Mouse (Mus musculus): ENCODE measurements at regions not wholly inside any gene's neighbourhood (a gene's known extent, or its start where the extent isn't known, plus 50 kb on each side); places are given as distances from the start of the nearest gene placed in this dataset.
"Not testable (repeated sequence)": the region's sequence is repeated elsewhere in the genome, so short reads cannot be mapped to it uniquely, and the experiment has no call there.

- DNase-seq (ENCODE audit: low spot score) = not testable (repeated sequence)
Measured at GRCm38 (mm10) chr8:55558751-55559150, 348.0 kb downstream of the Adam29 start.

GRCm38 (mm10) chr8:55538868-55539267 is 367.9 kb downstream of the Adam29 start:
- DNase-seq (ENCODE audit: low spot score) = no peak

DNA sequence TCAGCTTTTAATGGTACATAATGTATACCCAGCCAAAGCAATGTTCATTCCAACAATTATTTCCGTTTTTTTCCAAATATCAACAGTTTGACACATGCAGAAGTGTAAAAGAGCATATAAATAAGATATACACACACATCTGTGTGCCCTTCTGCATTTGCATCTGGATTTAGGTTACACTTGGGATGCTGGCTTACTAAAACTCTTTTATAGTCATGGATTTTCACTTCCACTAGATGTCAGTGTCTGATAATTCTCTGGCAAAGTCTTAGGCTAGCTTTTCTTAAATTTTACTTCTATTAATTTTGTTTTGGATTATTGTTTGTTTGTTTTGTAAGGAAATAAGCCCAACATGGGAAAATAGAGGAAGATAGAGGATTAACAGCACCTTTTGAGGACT is 377.4 kb downstream of the Adam29 start:
- DNase-seq (ENCODE audit: low spot score) = not testable (repeated sequence)

DNA sequence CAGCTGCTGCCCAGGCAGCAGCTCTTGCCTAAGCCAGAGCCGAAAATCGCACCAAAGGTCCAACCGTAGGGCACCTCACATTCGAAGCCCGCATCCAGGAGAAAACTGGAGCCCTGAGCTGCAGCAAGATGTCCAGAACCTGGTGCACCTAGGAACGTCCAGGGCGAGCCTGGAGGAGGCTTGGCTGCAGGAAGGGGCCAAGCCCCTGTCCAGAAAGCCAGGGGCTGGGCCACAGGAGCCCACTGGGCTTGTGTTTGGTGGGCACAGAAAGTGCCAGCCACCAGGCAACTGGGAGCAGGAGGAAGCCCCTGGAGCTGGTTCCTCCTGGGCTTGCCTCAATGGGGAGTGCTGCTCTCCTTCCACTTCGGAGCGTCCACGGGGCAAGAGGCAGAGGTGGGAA is 387.6 kb downstream of the Adam29 start:
- peak; percentile 54 for DNase-seq (ENCODE audit: low spot score)

DNA sequence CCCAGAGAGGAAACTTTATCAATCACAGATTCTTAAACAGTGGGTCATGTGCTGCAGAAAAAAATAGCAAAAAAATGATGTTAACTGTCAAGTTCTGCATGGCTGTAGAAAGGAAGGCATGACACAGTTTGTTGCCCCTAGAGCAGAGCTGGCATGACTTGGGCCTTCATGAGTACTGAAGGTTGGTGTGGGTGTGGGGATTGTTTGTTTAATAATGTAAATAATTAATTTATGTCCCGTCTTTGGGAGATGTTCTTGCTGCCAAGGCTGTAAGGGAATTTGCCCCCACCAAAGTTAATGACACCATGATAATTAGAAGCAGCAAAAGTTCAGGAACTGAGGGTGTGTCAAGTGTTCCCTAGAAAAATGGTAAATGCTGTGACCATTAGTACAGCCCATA is 429.4 kb downstream of the Adam29 start:
- no peak for DNase-seq (ENCODE audit: low spot score)

- DNase-seq (ENCODE audit: low spot score) = peak; percentile 41
Measured at GRCm38 (mm10) chr8:55476923-55477322, 429.8 kb downstream of the Adam29 start.

DNA sequence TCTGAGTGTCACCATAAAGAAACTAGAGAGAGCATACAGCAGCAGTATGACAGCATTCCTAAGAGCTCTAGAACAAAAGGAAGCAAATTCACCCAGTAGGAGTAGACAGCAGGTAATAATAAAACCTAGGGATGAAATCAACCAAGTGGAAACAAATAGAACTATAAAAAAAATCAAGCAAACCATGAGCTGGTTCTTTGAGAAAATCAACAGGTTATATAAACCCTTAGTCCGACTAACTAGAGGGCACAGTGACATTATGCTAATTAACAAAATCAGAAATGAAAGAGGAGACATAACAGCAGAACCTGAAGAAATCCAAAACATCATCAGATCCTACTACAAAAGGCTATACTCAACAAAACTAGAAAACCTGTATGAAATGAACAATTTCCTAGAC is 434.4 kb downstream of the Adam29 start:
- DNase-seq (ENCODE audit: low spot score) = no peak

GRCm38 (mm10) chr8:55466771-55467170 is 440.0 kb downstream of the Adam29 start:
- not testable (repeated sequence) for DNase-seq (ENCODE audit: low spot score)

- DNase-seq (ENCODE audit: low spot score) = not testable (repeated sequence)
Measured at GRCm38 (mm10) chr8:55465951-55466350, 440.8 kb downstream of the Adam29 start.

GRCm38 (mm10) chr8:55465419-55465818 is 441.3 kb downstream of the Adam29 start:
- DNase-seq (ENCODE audit: low spot score) = no peak

DNA sequence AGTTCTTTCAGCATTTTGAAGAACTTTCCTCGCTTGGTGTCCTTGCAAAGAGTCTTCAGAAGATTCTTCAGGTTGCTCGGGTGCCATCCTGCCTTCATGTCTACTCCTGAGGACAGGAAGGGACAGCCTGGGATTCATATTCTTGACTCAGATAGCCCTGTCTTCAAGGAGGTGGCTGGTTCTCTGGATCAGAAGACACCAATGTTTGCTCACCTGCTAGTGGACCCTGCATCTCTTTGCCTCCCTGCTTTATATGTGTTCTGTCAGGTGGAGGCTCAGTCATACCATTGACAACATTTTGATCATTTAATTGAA is 441.9 kb downstream of the Adam29 start:
- DNase-seq (ENCODE audit: low spot score) = no peak

- DNase-seq (ENCODE audit: low spot score) = no peak
Measured at GRCm38 (mm10) chr8:55464036-55464854, 442.5 kb downstream of the Adam29 start.

- DNase-seq (ENCODE audit: low spot score) = not testable (repeated sequence)
Measured at GRCm38 (mm10) chr8:55460790-55461189, 446.0 kb downstream of the Adam29 start.

- no peak for DNase-seq (ENCODE audit: low spot score)
Measured at GRCm38 (mm10) chr8:55457436-55457835, 449.3 kb downstream of the Adam29 start.

All from testis, postnatal 10 days (tissue).